Mouse (Mus musculus) midbrain, embryonic 15.5 days (tissue): ENCODE measurements around the gene Sgcb. TPM values are rescaled to one million over a fixed set of nuclear protein-coding genes. Genes with fewer than 3 reads are reported as not detected.

Source experiments
- ATAC-seq: fragments of 200-750 bp; cut with Nextera tagmentation; replicated peaks from 2 replicates; pipeline ENCODE4 v1.8.0; 2017; ENCODE audit warnings: moderate TSS enrichment
- H3K27ac ChIP-seq: fragments of 300-500 bp; sonication (generic); 2 replicates; pipeline ENCODE4 v1.5.1; 2015; ENCODE audit warnings: mild to moderate bottlenecking, inconsistent platforms
- H3K27me3 ChIP-seq: fragments of 300-500 bp; sonication (generic); replicated peaks from 2 replicates; pipeline ENCODE4 v1.6.1; 2015; ENCODE audit warnings: inconsistent platforms
- H3K36me3 ChIP-seq: fragments of 300-500 bp; sonication (generic); replicated peaks from 2 replicates; pipeline ENCODE4 v1.6.1; 2015; ENCODE audit warnings: inconsistent platforms
- H3K4me1 ChIP-seq: fragments of 300-500 bp; sonication (generic); 2 replicates; pipeline ENCODE4 v1.6.1; 2015; ENCODE audit warnings: inconsistent platforms
- H3K4me2 ChIP-seq: fragments of 300-500 bp; sonication (generic); 2 replicates; pipeline ENCODE4 v1.6.1; 2015; ENCODE audit warnings: inconsistent platforms, mild to moderate bottlenecking, moderate library complexity
- H3K4me3 ChIP-seq: fragments of 300-500 bp; sonication (generic); 2 replicates; pipeline ENCODE4 v1.5.1; 2015; ENCODE audit warnings: mild to moderate bottlenecking, inconsistent platforms
- H3K9ac ChIP-seq: fragments of 300-500 bp; sonication (generic); 2 replicates; pipeline ENCODE4 v1.6.1; 2015; ENCODE audit warnings: mild to moderate bottlenecking, inconsistent platforms
- H3K9me3 ChIP-seq: fragments of 300-500 bp; sonication (generic); 2 replicates; pipeline ENCODE4 v1.6.1; 2016; ENCODE audit warnings: inconsistent platforms
- WGBS: fragments of 180-500 bp; shearing (Covaris S2); methylation state at CpG from one replicate; pipeline ENCODE4 v1.1.7; 2015; ENCODE audit warnings: mixed read lengths; 5-methylcytosine and 5-hydroxymethylcytosine counted together
- polyA plus RNA-seq: library from polyadenylated mRNA; unstranded; fragments of >200 nt; fragmentation: Nextera tagmentation; extraction: Ambion mirVana; gene quantifications from 2 replicates; pipeline ENCODE4 v1.2.1, GENCODE M21; 2015

Sgcb gene
- polyA plus RNA-seq, 1 experiment from 2014 or later = 36.6 TPM

- H3K27ac ChIP-seq = no peak overlapping the region
- H3K4me1 ChIP-seq = no peaks in the 10 kb centered on the region
- ATAC-seq = no peak
- H3K9ac ChIP-seq = no peak overlapping the region
- H3K4me2 ChIP-seq = no peak overlapping the region
- WGBS = 71% methylated on average over 15 of the region's 15 CpGs
- no peaks in the 10 kb centered on the region for H3K9me3 ChIP-seq
- no peaks in the 10 kb centered on the region for H3K27me3 ChIP-seq
- H3K36me3 ChIP-seq = no peaks in the 10 kb centered on the region
- H3K4me3 ChIP-seq = no peak overlapping the region
Measured at GRCm38 (mm10) chr5:73627991-73628390, 19.6 kb downstream of the Sgcb start.

- WGBS = 48% methylated on average over 4 of the region's 4 CpGs
- H3K9me3 ChIP-seq = no peaks in the 10 kb centered on the region
- H3K4me2 ChIP-seq = no peak overlapping the region
- H3K27ac ChIP-seq = no peak overlapping the region
- H3K4me3 ChIP-seq = no peak overlapping the region
- no peak overlapping the region for H3K9ac ChIP-seq
- ATAC-seq = no peak
- no peaks in the 10 kb centered on the region for H3K36me3 ChIP-seq
- no peaks in the 10 kb centered on the region for H3K4me1 ChIP-seq
- no peaks in the 10 kb centered on the region for H3K27me3 ChIP-seq
Measured at GRCm38 (mm10) chr5:73627559-73627958, 20.0 kb downstream of the Sgcb start.

- Histone ChIP-seq H3K4me2 (no peak overlapping the region), H3K27me3 (no peaks in the 10 kb centered on the region), H3K27ac (no peak overlapping the region), H3K9me3 (no peaks in the 10 kb centered on the region), H3K4me3 (no peak overlapping the region), H3K36me3 (no peaks in the 10 kb centered on the region), H3K4me1 (no peaks in the 10 kb centered on the region), H3K9ac (no peak overlapping the region)
- ATAC-seq = no peak
- 93% methylated on average over 7 of the region's 7 CpGs for WGBS
Measured at GRCm38 (mm10) chr5:73626842-73627241, 20.7 kb downstream of the Sgcb start.

- Histone ChIP-seq H3K9ac (no peak overlapping the region), H3K4me1 (no peaks in the 10 kb centered on the region), H3K4me3 (no peak overlapping the region), H3K27me3 (no peaks in the 10 kb centered on the region), H3K36me3 (no peaks in the 10 kb centered on the region), H3K4me2 (no peak overlapping the region), H3K27ac (no peak overlapping the region), H3K9me3 (no peaks in the 10 kb centered on the region)
- no peak for ATAC-seq
- WGBS = 81% methylated on average over 1 of the region's 1 CpGs
Measured at GRCm38 (mm10) chr5:73625505-73625904, 22.1 kb downstream of the Sgcb start.

- H3K9me3 ChIP-seq = no peaks in the 10 kb centered on the region
- H3K4me1 ChIP-seq = no peaks in the 10 kb centered on the region
- H3K27ac ChIP-seq = no peak overlapping the region
- no peak for ATAC-seq
- 76% methylated on average over 1 of the region's 1 CpGs for WGBS
- no peak overlapping the region for H3K4me3 ChIP-seq
- H3K27me3 ChIP-seq = no peaks in the 10 kb centered on the region
- H3K9ac ChIP-seq = no peak overlapping the region
- H3K36me3 ChIP-seq = no peaks in the 10 kb centered on the region
- H3K4me2 ChIP-seq = no peak overlapping the region
Measured at GRCm38 (mm10) chr5:73618969-73619368, 28.6 kb downstream of the Sgcb start.

- 76% methylated on average over 7 of the region's 7 CpGs for WGBS
- H3K4me1 ChIP-seq = no peaks in the 10 kb centered on the region
- no peak overlapping the region for H3K9ac ChIP-seq
- no peak overlapping the region for H3K4me2 ChIP-seq
- no peaks in the 10 kb centered on the region for H3K36me3 ChIP-seq
- ATAC-seq = no peak
- no peak overlapping the region for H3K27ac ChIP-seq
- H3K27me3 ChIP-seq = no peaks in the 10 kb centered on the region
- no peaks in the 10 kb centered on the region for H3K9me3 ChIP-seq
- no peak overlapping the region for H3K4me3 ChIP-seq
Measured at GRCm38 (mm10) chr5:73615211-73615610, 32.4 kb downstream of the Sgcb start.

GRCm38 (mm10) chr5:73613296-73613695 lies 34.3 kb downstream of the Sgcb start:
- H3K27me3 ChIP-seq = no peaks in the 10 kb centered on the region
- H3K4me1 ChIP-seq = no peaks in the 10 kb centered on the region
- no peaks in the 10 kb centered on the region for H3K36me3 ChIP-seq
- no peaks in the 10 kb centered on the region for H3K9me3 ChIP-seq
- H3K27ac ChIP-seq = no peak overlapping the region
- H3K4me3 ChIP-seq = no peak overlapping the region
- H3K4me2 ChIP-seq = no peak overlapping the region
- 91% methylated on average over 8 of the region's 8 CpGs for WGBS
- no peak overlapping the region for H3K9ac ChIP-seq
- ATAC-seq = no peak

- ATAC-seq = no peak
- H3K9ac ChIP-seq = no peak overlapping the region
- no peaks in the 10 kb centered on the region for H3K9me3 ChIP-seq
- no peaks in the 10 kb centered on the region for H3K4me1 ChIP-seq
- H3K36me3 ChIP-seq = no peaks in the 10 kb centered on the region
- H3K4me3 ChIP-seq = no peak overlapping the region
- no peak overlapping the region for H3K27ac ChIP-seq
- WGBS = 88% methylated on average over 4 of the region's 4 CpGs
- no peak overlapping the region for H3K4me2 ChIP-seq
- H3K27me3 ChIP-seq = no peaks in the 10 kb centered on the region
Measured at GRCm38 (mm10) chr5:73611071-73611470, 36.5 kb downstream of the Sgcb start.

GRCm38 (mm10) chr5:73604964-73605363 lies 42.6 kb downstream of the Sgcb start:
- H3K36me3 ChIP-seq = no peaks in the 10 kb centered on the region
- 92% methylated on average over 6 of the region's 6 CpGs for WGBS
- no peak overlapping the region for H3K27ac ChIP-seq
- no peak overlapping the region for H3K4me2 ChIP-seq
- H3K9me3 ChIP-seq = no peaks in the 10 kb centered on the region
- ATAC-seq = no peak
- H3K27me3 ChIP-seq = no peaks in the 10 kb centered on the region
- H3K4me1 ChIP-seq = 0 out of 2 replicates have a peak, but pooled peaks cover 3% of the 10 kb centered on the region
- H3K9ac ChIP-seq = no peak overlapping the region
- no peak overlapping the region for H3K4me3 ChIP-seq

- H3K9me3 ChIP-seq = no peaks in the 10 kb centered on the region
- whole genome bisulfite sequencing = 78% methylated on average over 6 of the region's 6 CpGs
- peaks cover 3% of the 10 kb centered on the region; the same call in 1 of the 2 replicates for H3K4me1 ChIP-seq
- no peak overlapping the region for H3K9ac ChIP-seq
- H3K4me2 ChIP-seq = no peak overlapping the region
- H3K4me3 ChIP-seq = no peak overlapping the region
- no peaks in the 10 kb centered on the region for H3K27me3 ChIP-seq
- no peak for ATAC-seq
- H3K36me3 ChIP-seq = no peaks in the 10 kb centered on the region
- no peak overlapping the region for H3K27ac ChIP-seq
Measured at GRCm38 (mm10) chr5:73604542-73604941, 43.0 kb downstream of the Sgcb start.

- H3K4me3 ChIP-seq = no peak overlapping the region
- no peak overlapping the region for H3K27ac ChIP-seq
- no peak for ATAC-seq
- H3K27me3 ChIP-seq = no peaks in the 10 kb centered on the region
- 91% methylated on average over 3 of the region's 3 CpGs for WGBS
- no peak overlapping the region for H3K4me2 ChIP-seq
- no peaks in the 10 kb centered on the region for H3K9me3 ChIP-seq
- H3K9ac ChIP-seq = no peak overlapping the region
- H3K4me1 ChIP-seq = peaks cover 12% of the 10 kb centered on the region
- no peaks in the 10 kb centered on the region for H3K36me3 ChIP-seq
Measured at GRCm38 (mm10) chr5:73602865-73603264, 44.7 kb downstream of the Sgcb start.

GRCm38 (mm10) chr5:73601361-73601763 lies 46.2 kb downstream of the Sgcb start:
- Histone ChIP-seq H3K4me1 (peaks cover 12% of the 10 kb centered on the region), H3K36me3 (no peaks in the 10 kb centered on the region), H3K9me3 (no peaks in the 10 kb centered on the region), H3K27ac (no peak overlapping the region), H3K27me3 (no peaks in the 10 kb centered on the region), H3K4me3 (no peak overlapping the region), H3K4me2 (no peak overlapping the region), H3K9ac (no peak overlapping the region)
- WGBS = 41% methylated on average over 8 of the region's 8 CpGs
- no peak for ATAC-seq

GRCm38 (mm10) chr5:73599991-73600390 lies 47.6 kb downstream of the Sgcb start:
- H3K9me3 ChIP-seq = no peaks in the 10 kb centered on the region
- no peak for ATAC-seq
- no peaks in the 10 kb centered on the region for H3K27me3 ChIP-seq
- WGBS = 82% methylated on average over 2 of the region's 2 CpGs
- H3K4me2 ChIP-seq = no peak overlapping the region
- no peaks in the 10 kb centered on the region for H3K36me3 ChIP-seq
- peaks cover 12% of the 10 kb centered on the region for H3K4me1 ChIP-seq
- no peak overlapping the region for H3K4me3 ChIP-seq
- H3K9ac ChIP-seq = no peak overlapping the region
- no peak overlapping the region for H3K27ac ChIP-seq
